Mouse (Mus musculus) forebrain, embryonic 14.5 days (tissue): ENCODE results near the gene Hid1. TPM values are rescaled to one million over a fixed set of nuclear protein-coding genes. Genes with fewer than 3 reads are reported as not detected.

ENCODE experiments used
- ATAC-seq: fragments of 200-750 bp; cut with Nextera tagmentation; 2 replicates; pipeline ENCODE4 v1.8.0; 2017; ENCODE audit warnings: mild to moderate bottlenecking, moderate library complexity
- DNase-seq: peaks from one replicate; pipeline ENCODE4 v3.0.0-alpha.2; 2015; ENCODE audit warnings: low spot score
- H3K27ac ChIP-seq: fragments of 300-500 bp; sonication (generic); 2 replicates; pipeline ENCODE4 v1.5.1; 2014; ENCODE audit warnings: low read depth, mild to moderate bottlenecking, control low read depth, low read length, moderate library complexity
- H3K27me3 ChIP-seq: fragments of 300-500 bp; sonication (generic); replicated peaks from 2 replicates; pipeline ENCODE4 v1.6.1; 2014; ENCODE audit warnings: low read length, control low read depth, mixed read lengths; ENCODE audit not compliant: control insufficient read depth, insufficient read depth
- H3K36me3 ChIP-seq: fragments of 300-500 bp; sonication (generic); 2 replicates; pipeline ENCODE4 v1.6.1; 2014; ENCODE audit warnings: low read length, control low read depth; ENCODE audit not compliant: control insufficient read depth, insufficient read depth
- H3K4me1 ChIP-seq: fragments of 300-500 bp; sonication (generic); 2 replicates; pipeline ENCODE4 v1.6.1; 2014; ENCODE audit warnings: antibody characterized with exemption, low read length, control low read depth; ENCODE audit not compliant: control insufficient read depth, insufficient read depth
- H3K4me2 ChIP-seq: fragments of 300-500 bp; sonication (generic); 2 replicates; pipeline ENCODE4 v1.6.1; 2014; ENCODE audit warnings: mild to moderate bottlenecking, control low read depth, low read length
- H3K4me3 ChIP-seq: fragments of 300-500 bp; sonication (generic); 2 replicates; pipeline ENCODE4 v1.5.1; 2014; ENCODE audit warnings: low read depth, low read length, control low read depth
- H3K9ac ChIP-seq: fragments of 300-500 bp; sonication (generic); 2 replicates; pipeline ENCODE4 v1.6.1; 2014; ENCODE audit warnings: mild to moderate bottlenecking, low read length, control low read depth, moderate library complexity
- H3K9me3 ChIP-seq: fragments of 300-500 bp; sonication (generic); replicated peaks from 2 replicates; pipeline ENCODE4 v1.6.1; 2016; ENCODE audit warnings: low read length, control low read depth, mixed read lengths; ENCODE audit not compliant: control insufficient read depth
- WGBS: fragments of 180-500 bp; shearing (Covaris S2); extraction: QIAGEN DNeasy Blood & Tissue Kit; methylation state at CpG from one replicate; pipeline ENCODE4 v1.1.7; 2014; 5-methylcytosine and 5-hydroxymethylcytosine counted together
- polyA plus RNA-seq: library from polyadenylated mRNA; unstranded; fragments of >200 nt; fragmentation: Nextera tagmentation; extraction: Ambion mirVana; gene quantifications from 2 replicates; pipeline ENCODE4 v1.2.1, GENCODE M21; 2014

Gene Hid1
- polyA plus RNA-seq, 1 experiment from 2014 or later, result 32.0 TPM

DNA sequence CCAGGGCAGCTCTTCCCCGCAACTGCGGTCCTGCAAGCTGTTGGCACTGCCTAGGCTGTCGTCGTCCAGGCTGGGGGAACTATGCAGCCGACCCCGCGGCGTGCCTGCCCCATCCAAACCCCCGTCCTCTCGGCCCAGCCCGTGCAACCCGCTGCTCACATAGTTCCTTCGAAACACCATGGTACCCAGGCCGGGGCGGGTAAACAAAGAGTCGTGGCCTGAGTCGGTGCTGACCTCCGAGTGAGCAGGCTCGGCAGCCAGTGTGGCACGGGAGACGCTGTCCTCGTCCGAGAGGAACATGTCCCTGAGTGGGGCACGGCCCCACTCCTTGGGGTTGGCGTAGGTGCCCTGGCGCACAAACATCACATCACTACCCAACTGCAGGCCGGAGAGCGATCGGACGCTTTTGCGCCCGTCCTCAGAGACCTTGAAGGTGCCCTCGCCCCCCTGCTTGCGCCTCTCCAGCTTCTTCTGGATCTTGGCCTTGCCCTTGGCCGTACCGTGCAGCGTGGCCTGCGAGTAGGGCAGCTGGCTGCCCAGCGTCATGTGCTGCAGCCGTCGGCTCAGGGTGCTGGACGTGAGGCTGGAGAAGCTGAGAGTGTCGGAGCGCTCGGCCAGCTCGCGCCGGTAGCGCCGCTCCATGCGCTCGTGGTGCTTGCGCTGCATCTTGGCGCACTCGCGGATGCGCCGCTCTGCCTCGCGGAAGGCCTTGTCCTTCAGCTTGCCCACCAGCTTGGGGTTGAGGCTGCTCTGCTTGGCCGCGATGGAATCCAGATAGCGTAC is 49.1 kb downstream of the Hid1 start:
- WGBS, result 5% methylated on average over 63 of the region's 63 CpGs
- H3K4me3 ChIP-seq, result peak overlapping the region; percentile 8; the same call in 1 of the 2 replicates
- 0 out of 2 replicates have a peak overlapping the region, but pooled peaks have one; percentile 5 for H3K4me2 ChIP-seq
- peaks cover 88% of the 10 kb centered on the region for H3K27me3 ChIP-seq
- H3K27ac ChIP-seq, result no peak overlapping the region
- H3K4me1 ChIP-seq, result no peaks in the 10 kb centered on the region
- no peaks in the 10 kb centered on the region for H3K36me3 ChIP-seq
- no peak for DNase-seq
- no peak for ATAC-seq
- H3K9ac ChIP-seq, result no peak overlapping the region
- H3K9me3 ChIP-seq, result no peaks in the 10 kb centered on the region

- Histone ChIP-seq H3K4me3 (no peak overlapping the region), H3K4me2 (no peak overlapping the region), H3K36me3 (no peaks in the 10 kb centered on the region), H3K4me1 (no peaks in the 10 kb centered on the region), H3K9ac (no peak overlapping the region), H3K9me3 (no peaks in the 10 kb centered on the region), H3K27me3 (peaks cover 76% of the 10 kb centered on the region), H3K27ac (no peak overlapping the region)
- ATAC-seq (no peak), DNase-seq (no peak)
- WGBS, result 58% methylated on average over 7 of the region's 7 CpGs
Observed at GRCm38 (mm10) chr11:115317204-115317603, 50.4 kb downstream of the Hid1 start.

GRCm38 (mm10) chr11:115314249-115314648 is 53.3 kb downstream of the Hid1 start:
- Histone ChIP-seq H3K9ac (no peak overlapping the region), H3K4me2 (no peak overlapping the region), H3K4me1 (no peaks in the 10 kb centered on the region), H3K9me3 (no peaks in the 10 kb centered on the region), H3K36me3 (no peaks in the 10 kb centered on the region), H3K27ac (no peak overlapping the region), H3K27me3 (peaks cover 46% of the 10 kb centered on the region), H3K4me3 (no peak overlapping the region)
- 49% methylated on average over 2 of the region's 2 CpGs for WGBS
- no peak for DNase-seq
- no peak for ATAC-seq

GRCm38 (mm10) chr11:115308781-115309180 is 58.8 kb downstream of the Hid1 start:
- no peaks in the 10 kb centered on the region for H3K36me3 ChIP-seq
- WGBS, result 79% methylated on average over 1 of the region's 1 CpGs
- no peak overlapping the region for H3K4me3 ChIP-seq
- no peak overlapping the region for H3K4me2 ChIP-seq
- no peaks in the 10 kb centered on the region for H3K4me1 ChIP-seq
- 0 out of 2 replicates have a peak, but pooled peaks cover 2% of the 10 kb centered on the region for H3K27me3 ChIP-seq
- H3K9me3 ChIP-seq, result no peaks in the 10 kb centered on the region
- H3K27ac ChIP-seq, result no peak overlapping the region
- ATAC-seq, result no peak
- no peak for DNase-seq
- no peak overlapping the region for H3K9ac ChIP-seq

DNA sequence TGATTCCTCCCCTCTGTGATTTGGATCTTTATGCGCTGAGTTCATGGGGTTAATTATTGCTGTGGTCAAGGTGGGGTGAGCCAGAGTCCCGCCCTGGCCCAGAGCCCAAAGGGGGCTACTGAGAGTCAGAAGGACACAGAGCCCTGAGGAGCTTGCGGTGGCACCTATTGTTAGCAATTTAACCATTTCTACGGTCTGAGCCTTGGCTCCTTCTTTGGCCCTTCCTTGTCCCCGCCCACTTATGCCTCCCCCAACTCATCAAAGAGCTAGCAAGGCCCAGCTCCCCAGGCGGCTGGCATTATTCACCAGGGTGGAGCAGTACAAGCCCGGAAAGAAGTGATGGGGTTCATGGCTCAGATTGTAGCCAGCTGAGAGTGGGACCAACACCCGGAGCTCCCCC is 60.7 kb downstream of the Hid1 start, which contains the start of gene Otop2:
TSS of gene Otop2 (plus strand) at position 301 of the 400 bp plus-strand sequence.
- no peak within 1 kb of the TSS for H3K9ac ChIP-seq
- WGBS, result 15% methylated on average over 8 of the region's 8 CpGs

DNA sequence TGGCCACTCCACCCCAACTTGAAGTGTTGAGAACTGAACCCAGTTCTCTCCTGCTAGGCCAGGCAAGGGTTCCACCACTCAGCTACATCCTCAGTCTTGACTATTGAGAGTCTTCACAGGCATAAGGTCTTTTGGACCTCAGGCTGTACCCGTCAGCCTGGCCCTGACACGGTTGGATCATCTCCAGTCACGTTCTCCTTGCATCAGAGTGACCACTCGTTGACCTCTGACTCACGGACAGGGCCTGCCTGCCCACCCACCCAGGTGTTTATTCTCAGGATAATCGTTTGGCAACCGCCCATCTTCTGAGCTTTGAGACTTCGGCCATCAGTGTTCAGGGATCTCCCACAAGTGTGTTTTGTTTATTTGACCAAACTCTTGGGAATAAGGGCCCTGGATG is 64.4 kb downstream of the Hid1 start:
- H3K27ac ChIP-seq, result no peak overlapping the region
- WGBS, result 80% methylated on average over 8 of the region's 8 CpGs

More for the DNA sequence above, 60.7 kb downstream of the Hid1 start, which contains the start of gene Otop2:
- no peak within 1 kb of the TSS for H3K4me2 ChIP-seq
- no peaks in the 10 kb centered on the region for H3K4me1 ChIP-seq
- H3K27ac ChIP-seq, result no peak within 1 kb of the TSS
- DNase-seq, result no peak
- no peak for ATAC-seq
- no peak within 1 kb of the TSS for H3K4me3 ChIP-seq
- H3K36me3 ChIP-seq, result no peaks in the 10 kb centered on the region
- H3K27me3 ChIP-seq, result 0 out of 2 replicates have a peak, but pooled peaks cover 2% of the 10 kb centered on the region
- H3K9me3 ChIP-seq, result no peaks in the 10 kb centered on the region

DNA sequence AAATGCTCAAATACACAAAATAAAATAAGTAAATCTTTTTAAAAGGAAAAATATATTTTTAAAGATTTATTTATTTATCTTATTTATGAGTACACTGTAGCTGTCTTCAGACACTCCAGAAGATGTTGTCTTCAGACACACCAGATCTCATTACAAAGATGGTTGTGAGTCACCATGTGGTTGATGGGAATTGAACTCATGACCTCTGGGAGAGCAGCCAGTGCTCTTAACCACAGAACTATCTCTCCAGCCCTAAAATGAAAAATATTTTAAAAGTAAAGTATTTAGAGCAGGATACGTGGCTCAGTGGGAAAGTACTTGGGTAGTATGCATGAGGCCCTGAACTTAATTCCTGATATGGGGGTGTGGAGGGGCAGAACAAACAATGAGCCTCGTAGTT is 66.2 kb downstream of the Hid1 start:
- Histone ChIP-seq H3K9ac (no peak overlapping the region), H3K4me1 (peaks cover 5% of the 10 kb centered on the region; the same call in 1 of the 2 replicates), H3K27me3 (no peaks in the 10 kb centered on the region), H3K4me3 (no peak overlapping the region), H3K4me2 (no peak overlapping the region), H3K27ac (no peak overlapping the region), H3K36me3 (no peaks in the 10 kb centered on the region), H3K9me3 (no peaks in the 10 kb centered on the region)
- WGBS, result 98% methylated on average over 2 of the region's 2 CpGs
- ATAC-seq (no peak), DNase-seq (no peak)

More for the DNA sequence above, 64.4 kb downstream of the Hid1 start:
- no peaks in the 10 kb centered on the region for H3K9me3 ChIP-seq
- no peak overlapping the region for H3K4me3 ChIP-seq
- no peaks in the 10 kb centered on the region for H3K4me1 ChIP-seq
- no peak overlapping the region for H3K9ac ChIP-seq
- ATAC-seq (no peak), DNase-seq (no peak)
- H3K27me3 ChIP-seq, result no peaks in the 10 kb centered on the region
- no peaks in the 10 kb centered on the region for H3K36me3 ChIP-seq
- H3K4me2 ChIP-seq, result no peak overlapping the region

- Histone ChIP-seq H3K9ac (no peak overlapping the region), H3K4me3 (no peak overlapping the region), H3K36me3 (no peaks in the 10 kb centered on the region), H3K4me2 (no peak overlapping the region), H3K9me3 (no peaks in the 10 kb centered on the region), H3K4me1 (peaks cover 5% of the 10 kb centered on the region; the same call in 1 of the 2 replicates), H3K27ac (no peak overlapping the region), H3K27me3 (no peaks in the 10 kb centered on the region)
- 86% methylated on average over 4 of the region's 4 CpGs for WGBS
- ATAC-seq, result no peak
- no peak for DNase-seq
Observed at GRCm38 (mm10) chr11:115300745-115301144, 66.8 kb downstream of the Hid1 start.

DNA sequence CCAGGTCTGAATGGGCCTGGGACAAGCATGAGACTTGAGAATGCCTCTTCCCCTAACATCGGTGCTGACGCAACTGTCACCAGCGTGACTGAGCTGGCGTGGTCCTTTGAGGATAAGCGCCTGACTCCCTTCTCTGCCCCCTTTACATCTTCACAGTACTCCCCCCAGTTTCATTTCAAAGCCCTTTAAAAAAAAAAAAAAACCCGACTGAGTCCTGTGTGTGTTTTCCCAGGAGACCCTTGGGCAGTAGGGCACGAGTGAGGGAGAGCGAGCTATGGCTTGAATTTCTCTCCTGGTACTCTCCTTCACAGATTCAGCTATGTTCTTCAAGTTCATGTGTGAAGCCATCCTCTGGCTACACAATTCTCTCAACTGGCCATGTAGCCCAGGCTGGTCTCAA is 69.4 kb downstream of the Hid1 start:
- Histone ChIP-seq H3K27ac (no peak overlapping the region), H3K4me3 (no peak overlapping the region), H3K27me3 (no peaks in the 10 kb centered on the region), H3K9ac (no peak overlapping the region), H3K4me1 (peaks cover 5% of the 10 kb centered on the region; the same call in 1 of the 2 replicates), H3K9me3 (no peaks in the 10 kb centered on the region), H3K36me3 (no peaks in the 10 kb centered on the region), H3K4me2 (no peak overlapping the region; the same call in 1 of the 2 replicates)
- no peak for ATAC-seq
- DNase-seq, result no peak
- 78% methylated on average over 8 of the region's 8 CpGs for WGBS
